8 mouse cellular contexts compared by ENCODE assay signal in genomic region chr19:8837251-8837791, GRCm38 (mm10). TPM values are rescaled to one million over a fixed set of nuclear protein-coding genes. Genes with fewer than 3 reads are reported as not detected.
A peak's percentile ranks its signal among the peaks of the same experiment; 100 is the strongest.
DNase-seq lines count a peak whose midpoint lies in the region; ATAC-seq and TF ChIP-seq lines count a peak whose summit lies in the region.

Bscl2 (plus strand) TSS chr19:8837467.

- WGBS in heart, embryonic 10.5 days = under 1% methylated on average over 38 of the region's 38 CpGs
- WGBS in kidney, embryonic 15.5 days = under 1% methylated on average over 38 of the region's 38 CpGs
- WGBS in limb, embryonic 15.5 days = 1% methylated on average over 36 of the region's 38 CpGs
- under 1% methylated on average over 38 of the region's 38 CpGs for WGBS in midbrain, postnatal 0 days

- TF ChIP-seq CTCF in midbrain, postnatal 0 days (IDR thresholded peaks at IDR 0.05) = peak; percentile 71

- ATAC-seq in erythroblast, adult 5-6 weeks (replicated peaks; ENCODE audit: low FRiP score, poor library complexity, severe bottlenecking) = peak; percentile 77
- ATAC-seq in kidney, embryonic 15.5 days (replicated peaks; ENCODE audit: low FRiP score) = peak; percentile 83
- ATAC-seq in limb, embryonic 15.5 days (ENCODE audit: insufficient number of reproducible peaks, low FRiP score, low TSS enrichment, low read depth) = peak; percentile 77
- ATAC-seq in midbrain, postnatal 0 days (ENCODE audit: low FRiP score) = peak; percentile 74

- H3K4me1 ChIP-seq in heart, embryonic 10.5 days = peaks cover 41% of the 10 kb centered on the region
- H3K4me1 ChIP-seq in kidney, embryonic 15.5 days = peaks cover 36% of the 10 kb centered on the region
- peaks cover 32% of the 10 kb centered on the region for H3K4me1 ChIP-seq in limb, embryonic 15.5 days
- peaks cover 9% of the 10 kb centered on the region for H3K4me1 ChIP-seq in midbrain, postnatal 0 days (ENCODE audit: insufficient read depth, low read length)

- peak; percentile 56 to 82 for DNase-seq in urinary bladder, adult 18-20 months (ENCODE audit: low spot score in 2 of 2)
- DNase-seq in urinary bladder, postnatal 10 days (ENCODE audit: low spot score) = no peak
- DNase-seq in heart, embryonic 10.5 days (ENCODE audit: low spot score) = peak; percentile 93
- DNase-seq in midbrain, postnatal 0 days (ENCODE audit: low spot score) = peak; percentile 92
- peak; percentile 86 to 89 for DNase-seq in spleen, postnatal 10 days (ENCODE audit: low spot score in 2 of 2)

- H3K27ac ChIP-seq in heart, embryonic 10.5 days = peak within 1 kb of the TSS; percentile 98
- peak within 1 kb of the TSS; percentile 99 for H3K27ac ChIP-seq in kidney, embryonic 15.5 days
- H3K27ac ChIP-seq in limb, embryonic 15.5 days = peak within 1 kb of the TSS; percentile 98
- peak within 1 kb of the TSS; percentile 96 for H3K27ac ChIP-seq in midbrain, postnatal 0 days (ENCODE audit: low read depth, low read length)

- peak within 1 kb of the TSS; percentile 75 for H3K9ac ChIP-seq in kidney, embryonic 15.5 days
- peak within 1 kb of the TSS; percentile 64 for H3K9ac ChIP-seq in limb, embryonic 15.5 days
- peak within 1 kb of the TSS; percentile 87 for H3K9ac ChIP-seq in midbrain, postnatal 0 days (replicated peaks; ENCODE audit: low read length, poor library complexity, severe bottlenecking)

- peaks cover 45% of the 10 kb centered on the region for H3K36me3 ChIP-seq in heart, embryonic 10.5 days
- H3K36me3 ChIP-seq in kidney, embryonic 15.5 days = peaks cover 44% of the 10 kb centered on the region
- peaks cover 35% of the 10 kb centered on the region for H3K36me3 ChIP-seq in limb, embryonic 15.5 days
- peaks cover 13% of the 10 kb centered on the region for H3K36me3 ChIP-seq in midbrain, postnatal 0 days (ENCODE audit: insufficient read depth, low read length)

- peak within 1 kb of the TSS; percentile 69 for H3K4me3 ChIP-seq in heart, embryonic 10.5 days
- peak within 1 kb of the TSS; percentile 59 for H3K4me3 ChIP-seq in kidney, embryonic 15.5 days (replicated peaks)
- H3K4me3 ChIP-seq in limb, embryonic 15.5 days = peak within 1 kb of the TSS; percentile 57
- peak within 1 kb of the TSS; percentile 68 for H3K4me3 ChIP-seq in midbrain, postnatal 0 days (ENCODE audit: low read depth, low read length)

- no peaks in the 10 kb centered on the region for H3K9me3 ChIP-seq in heart, embryonic 10.5 days
- no peaks in the 10 kb centered on the region for H3K9me3 ChIP-seq in kidney, embryonic 15.5 days (replicated peaks)
- H3K9me3 ChIP-seq in limb, embryonic 15.5 days = no peaks in the 10 kb centered on the region
- H3K9me3 ChIP-seq in midbrain, postnatal 0 days (ENCODE audit: low read length) = no peaks in the 10 kb centered on the region

- peak within 1 kb of the TSS; percentile 91 for H3K4me2 ChIP-seq in kidney, embryonic 15.5 days
- H3K4me2 ChIP-seq in limb, embryonic 15.5 days = peak within 1 kb of the TSS; percentile 80
- H3K4me2 ChIP-seq in midbrain, postnatal 0 days (ENCODE audit: low read depth, low read length, poor library complexity, severe bottlenecking) = peak within 1 kb of the TSS; percentile 85

- no peaks in the 10 kb centered on the region for H3K27me3 ChIP-seq in heart, embryonic 10.5 days (ENCODE audit: insufficient read depth, poor library complexity, severe bottlenecking)
- H3K27me3 ChIP-seq in kidney, embryonic 15.5 days = no peaks in the 10 kb centered on the region
- H3K27me3 ChIP-seq in limb, embryonic 15.5 days = no peaks in the 10 kb centered on the region
- H3K27me3 ChIP-seq in midbrain, postnatal 0 days (ENCODE audit: insufficient read depth, low read length) = no peaks in the 10 kb centered on the region

RNA-seq across cellular contexts. Expression of gene Bscl2, which starts in this region (rescaled TPM):
- total RNA-seq in erythroblast, adult 5-6 weeks (2015; ENCODE audit: low replicate concordance) = 28.8 and 40.3 TPM in 2 replicates
- total RNA-seq in erythroblast, adult 5-6 weeks (2017; ENCODE audit: low replicate concordance) = 12.7 and 16.4 TPM in 2 replicates
- polyA plus RNA-seq in heart, embryonic 10.5 days (2016; fragmentation: Nextera tagmentation; extraction: Ambion mirVana) = 46.2 and 51.1 TPM in 2 replicates
- 52.1 and 58.1 TPM in 2 replicates for polyA plus RNA-seq in kidney, embryonic 15.5 days (2015; fragmentation: Nextera tagmentation; extraction: Ambion mirVana)
- polyA plus RNA-seq in limb, embryonic 15.5 days (2015; fragmentation: Nextera tagmentation; extraction: Ambion mirVana) = 77.4 and 93.6 TPM in 2 replicates
- total RNA-seq in midbrain, postnatal 0 days (2014; rRNA removed) = 112 and 121 TPM in 2 replicates
- 101 and 108 TPM in 2 replicates for polyA plus RNA-seq in midbrain, postnatal 0 days (2015; fragmentation: Nextera tagmentation; extraction: Ambion mirVana)
